ENCODE assay signal across 8 mouse cellular contexts in the genomic region with DNA sequence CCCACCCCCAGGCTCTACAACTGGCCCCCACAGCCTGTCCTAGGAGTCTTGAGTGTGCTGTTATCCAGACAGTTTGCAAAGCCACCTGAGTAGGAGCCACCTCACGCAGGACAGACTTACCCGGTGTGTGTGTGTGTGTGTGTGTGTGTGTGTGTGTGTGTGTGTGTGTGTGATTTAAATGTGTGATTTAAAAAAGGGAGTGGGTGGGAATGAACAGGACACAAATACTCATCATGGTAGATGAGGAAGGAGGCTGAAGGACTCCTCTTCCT. TPM values are rescaled to one million over a fixed set of nuclear protein-coding genes. Genes with fewer than 3 reads are reported as not detected.
DNase-seq lines count a peak whose midpoint lies in the region; ATAC-seq and TF ChIP-seq lines count a peak whose summit lies in the region.
"Had no signal": no experiment of that assay in that cellular context is flagged by ENCODE, and none has a peak within 500 bp of the region (broad histone marks: within the 10 kb centered on the region; RNA-seq: fewer than 3 reads in every experiment).

No protein-coding gene starts in this region.

- no peak for TF ChIP-seq EP300 in stomach, postnatal 0 days (optimal IDR thresholded peaks at IDR 0.05)

- no peak for DNase-seq in liver, embryonic 13.5 days
- no peak for DNase-seq in stomach, postnatal 0 days (ENCODE audit: low spot score)
- DNase-seq in thymus, postnatal 14 days: no peak

- H3K27me3 ChIP-seq in megakaryocyte, embryonic 14.5 days (replicated peaks): peaks cover 35% of the 10 kb centered on the region
- peaks cover 12% of the 10 kb centered on the region; the same call in 1 of the 2 replicates for H3K27me3 ChIP-seq in hindbrain, embryonic 12.5 days
- no peaks in the 10 kb centered on the region for H3K27me3 ChIP-seq in liver, embryonic 13.5 days
- H3K27me3 ChIP-seq in stomach, postnatal 0 days (ENCODE audit: control insufficient read depth, insufficient read depth, low read length): no peaks in the 10 kb centered on the region

- 70% methylated on average over 2 of the region's 2 CpGs for WGBS in hindbrain, embryonic 12.5 days
- WGBS in liver, embryonic 13.5 days (ENCODE audit: insufficient replicate concordance): 75% methylated on average over 2 of the region's 2 CpGs
- 88% methylated on average over 2 of the region's 2 CpGs for WGBS in stomach, postnatal 0 days

- H3K27ac ChIP-seq in hindbrain, embryonic 12.5 days: no peak overlapping the region
- H3K27ac ChIP-seq in liver, embryonic 13.5 days: peak overlapping the region; percentile 64
- H3K27ac ChIP-seq in stomach, postnatal 0 days (replicated peaks): no peak overlapping the region
- H3K27ac ChIP-seq: liver, embryonic 14.5 days had no signal

- no peak overlapping the region for H3K9ac ChIP-seq in hindbrain, embryonic 12.5 days
- H3K9ac ChIP-seq in liver, embryonic 13.5 days: no peak overlapping the region
- H3K9ac ChIP-seq in stomach, postnatal 0 days (ENCODE audit: low read length): no peak overlapping the region
- H3K9ac ChIP-seq: liver, embryonic 14.5 days had no signal

- peak overlapping the region; percentile 89 for H3K4me3 ChIP-seq in megakaryocyte, embryonic 14.5 days (replicated peaks)
- H3K4me3 ChIP-seq in hindbrain, embryonic 12.5 days: no peak overlapping the region
- no peak overlapping the region for H3K4me3 ChIP-seq in liver, embryonic 13.5 days (replicated peaks)
- H3K4me3 ChIP-seq in stomach, postnatal 0 days (ENCODE audit: low read depth, low read length): no peak overlapping the region

- no peak for ATAC-seq in megakaryocyte, adult 5-6 weeks (ENCODE audit: poor library complexity, severe bottlenecking)
- peak; percentile 21 for ATAC-seq in hindbrain, embryonic 12.5 days (ENCODE audit: low FRiP score)
- ATAC-seq in liver, embryonic 13.5 days (ENCODE audit: low read depth): 0 out of 2 replicates have a peak, but pooled peaks have one; percentile 3
- ATAC-seq in stomach, postnatal 0 days (ENCODE audit: low FRiP score, low TSS enrichment): peak; percentile 4; the same call in 1 of the 2 replicates
- no peak for ATAC-seq in megakaryocyte progenitor cell, adult 5-6 weeks (replicated peaks; ENCODE audit: poor library complexity)

- no peaks in the 10 kb centered on the region for H3K9me3 ChIP-seq in megakaryocyte, embryonic 14.5 days
- no peaks in the 10 kb centered on the region for H3K9me3 ChIP-seq in hindbrain, embryonic 12.5 days (replicated peaks)
- no peaks in the 10 kb centered on the region for H3K9me3 ChIP-seq in liver, embryonic 13.5 days (replicated peaks)
- no peaks in the 10 kb centered on the region for H3K9me3 ChIP-seq in stomach, postnatal 0 days (ENCODE audit: control insufficient read depth, low read length)

- TF ChIP-seq CTCF in stomach, postnatal 0 days (IDR thresholded peaks at IDR 0.05; ENCODE audit: low read depth): no peak

- peak overlapping the region; percentile 49 for H3K4me2 ChIP-seq in hindbrain, embryonic 12.5 days (replicated peaks)
- H3K4me2 ChIP-seq in liver, embryonic 13.5 days: no peak overlapping the region
- H3K4me2 ChIP-seq in stomach, postnatal 0 days (replicated peaks; ENCODE audit: low read depth): no peak overlapping the region; the same call in 1 of the 2 replicates

- peaks cover 34% of the 10 kb centered on the region for H3K36me3 ChIP-seq in megakaryocyte, embryonic 14.5 days (replicated peaks; ENCODE audit: low read length)
- H3K36me3 ChIP-seq in hindbrain, embryonic 12.5 days: no peaks in the 10 kb centered on the region
- H3K36me3 ChIP-seq in liver, embryonic 13.5 days: peaks cover 18% of the 10 kb centered on the region
- 0 out of 2 replicates have a peak, but pooled peaks cover 2% of the 10 kb centered on the region for H3K36me3 ChIP-seq in stomach, postnatal 0 days (ENCODE audit: control insufficient read depth, insufficient read depth, low read length)

- peaks cover 63% of the 10 kb centered on the region for H3K4me1 ChIP-seq in megakaryocyte, embryonic 14.5 days
- peaks cover 8% of the 10 kb centered on the region for H3K4me1 ChIP-seq in hindbrain, embryonic 12.5 days
- peaks cover 38% of the 10 kb centered on the region for H3K4me1 ChIP-seq in liver, embryonic 13.5 days (replicated peaks)
- H3K4me1 ChIP-seq in stomach, postnatal 0 days (replicated peaks; ENCODE audit: control insufficient read depth, insufficient read depth): 0 out of 2 replicates have a peak, but pooled peaks cover 3% of the 10 kb centered on the region

RNA-seq across cellular contexts. Expression of a gene that starts 0.6 kb away (rescaled TPM):
- polyA plus RNA-seq in megakaryocyte, embryonic 14.5 days (2012; ENCODE audit: insufficient read depth, low replicate concordance): 37.5 and 149 TPM in 2 replicates
- 7.3 and 8.4 TPM in 2 replicates for total RNA-seq in megakaryocyte, adult 5-6 weeks (2015)
- 12.7 and 13.9 TPM in 2 replicates for total RNA-seq in megakaryocyte, adult 5-6 weeks (2017)
- polyA plus RNA-seq in hindbrain, embryonic 12.5 days (2016; fragmentation: Nextera tagmentation; extraction: Ambion mirVana): 21.9 and 22.5 TPM in 2 replicates
- 8.0 and 8.3 TPM in 2 replicates for polyA plus RNA-seq in liver, embryonic 13.5 days (2015; fragmentation: Nextera tagmentation; extraction: Ambion mirVana)
- polyA plus RNA-seq in stomach, postnatal 0 days (2015; fragmentation: Nextera tagmentation; extraction: Ambion mirVana): 2.1 and 2.4 TPM in 2 replicates
- total RNA-seq in megakaryocyte progenitor cell, adult 5-6 weeks (2015): 16.0 and 17.1 TPM in 2 replicates
- total RNA-seq in megakaryocyte progenitor cell, adult 5-6 weeks (2017): 22.0 and 29.0 TPM in 2 replicates

RNA-seq across cellular contexts. Expression of a gene that starts 25.4 kb away (rescaled TPM):
- polyA plus RNA-seq in megakaryocyte, embryonic 14.5 days (2012; ENCODE audit: insufficient read depth, low replicate concordance): 0.29 TPM in 1 of 2 replicates, not detected in the other
- not detected in 2 replicates for total RNA-seq in megakaryocyte, adult 5-6 weeks (2015)
- not detected in 2 replicates for total RNA-seq in megakaryocyte, adult 5-6 weeks (2017)
- 0.28 and 0.73 TPM in 2 replicates for polyA plus RNA-seq in hindbrain, embryonic 12.5 days (2016; fragmentation: Nextera tagmentation; extraction: Ambion mirVana)
- 0.50 and 0.76 TPM in 2 replicates for polyA plus RNA-seq in liver, embryonic 13.5 days (2015; fragmentation: Nextera tagmentation; extraction: Ambion mirVana)
- polyA plus RNA-seq in stomach, postnatal 0 days (2015; fragmentation: Nextera tagmentation; extraction: Ambion mirVana): 0.57 and 0.65 TPM in 2 replicates
- total RNA-seq in megakaryocyte progenitor cell, adult 5-6 weeks (2015): 0.25 and 0.32 TPM in 2 replicates
- total RNA-seq in megakaryocyte progenitor cell, adult 5-6 weeks (2017): 0.12 TPM in 1 of 2 replicates, not detected in the other

RNA-seq across cellular contexts. Expression of a gene that starts 58.2 kb away (rescaled TPM):
- 38.7 and 73.9 TPM in 2 replicates for polyA plus RNA-seq in megakaryocyte, embryonic 14.5 days (2012; ENCODE audit: insufficient read depth, low replicate concordance)
- total RNA-seq in megakaryocyte, adult 5-6 weeks (2015): 1.1 TPM in 2 replicates
- 0.73 and 0.89 TPM in 2 replicates for total RNA-seq in megakaryocyte, adult 5-6 weeks (2017)
- polyA plus RNA-seq in hindbrain, embryonic 12.5 days (2016; fragmentation: Nextera tagmentation; extraction: Ambion mirVana): 12.3 and 12.7 TPM in 2 replicates
- 13.2 and 16.8 TPM in 2 replicates for polyA plus RNA-seq in liver, embryonic 13.5 days (2015; fragmentation: Nextera tagmentation; extraction: Ambion mirVana)
- 13.2 and 16.6 TPM in 2 replicates for polyA plus RNA-seq in stomach, postnatal 0 days (2015; fragmentation: Nextera tagmentation; extraction: Ambion mirVana)
- total RNA-seq in megakaryocyte progenitor cell, adult 5-6 weeks (2015): 3.4 and 4.5 TPM in 2 replicates
- 4.0 and 7.5 TPM in 2 replicates for total RNA-seq in megakaryocyte progenitor cell, adult 5-6 weeks (2017)

Comparison
In these comparisons a context has a peak if more than half of its experiments do, and no peak if none do; other contexts are left out.
1. ATAC-seq: peak in hindbrain, embryonic 12.5 days (single experiment), liver, embryonic 13.5 days (single experiment) and stomach, postnatal 0 days (single experiment); none in megakaryocyte, adult 5-6 weeks (single experiment) and megakaryocyte progenitor cell, adult 5-6 weeks (single experiment).